Mouse (Mus musculus): Measurements from ENCODE around the gene Wdr92.
A peak's percentile ranks its signal among the peaks of the same experiment; 100 is the strongest.
"Not testable (repeated sequence)": the region's sequence is repeated elsewhere in the genome, so short reads cannot be mapped to it uniquely, and the experiment has no call there.

Gene Wdr92

GRCm38 (mm10) chr11:17211258-17212140 lies 29.6 kb downstream of the Wdr92 start, which contains the start of gene Pno1:
Gene Pno1, minus strand, starts transcription at chr11:17211568.
- peak; percentile 91 for DNase-seq (ENCODE audit: low spot score)

DNA sequence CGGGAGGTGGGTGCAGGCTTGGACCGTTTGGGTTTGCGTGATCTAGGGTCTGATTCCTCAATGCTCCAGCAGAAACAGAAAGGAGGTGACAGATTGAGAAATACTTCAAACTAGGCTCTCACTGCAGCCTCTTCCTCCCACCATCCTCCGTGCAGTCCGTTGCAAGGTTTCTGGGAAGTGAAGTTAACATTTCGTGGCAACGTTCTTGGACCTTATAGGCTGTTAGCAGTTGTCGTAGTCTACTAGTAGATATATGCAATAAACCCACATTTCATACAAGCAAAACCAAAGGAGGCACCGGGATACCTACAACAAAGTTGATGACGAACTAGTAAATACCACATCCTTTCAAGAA lies 30.2 kb downstream of the Wdr92 start:
- no peak for DNase-seq (ENCODE audit: low spot score)

DNA sequence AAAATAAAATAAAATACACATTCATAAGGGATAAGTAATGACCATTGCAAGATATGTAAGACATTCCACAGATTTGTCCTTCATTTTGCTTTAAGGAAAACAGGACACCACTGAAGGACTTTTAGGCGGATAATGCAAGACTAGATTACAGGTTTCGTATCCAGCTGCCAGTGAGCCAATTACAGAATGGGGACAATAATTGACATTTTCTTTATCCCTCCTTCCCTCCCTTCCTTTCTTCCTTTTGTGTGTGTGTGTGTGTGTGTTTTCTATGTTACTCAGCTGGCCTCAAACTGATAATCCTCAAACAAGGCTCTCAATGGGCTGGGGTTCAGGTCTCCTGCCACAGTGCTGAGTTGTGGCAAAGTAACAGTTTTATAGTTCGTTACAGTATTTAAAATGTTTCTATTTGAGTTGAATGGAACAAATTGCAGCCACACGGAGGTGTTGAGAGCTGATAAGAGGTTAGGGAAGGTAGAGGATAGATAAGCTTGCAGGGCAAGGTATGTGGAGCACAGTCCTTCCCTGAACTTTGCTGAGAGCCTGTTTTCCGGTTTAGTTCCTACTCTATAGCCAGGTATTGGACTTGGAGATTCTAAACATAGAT lies 31.1 kb downstream of the Wdr92 start:
- no peak for DNase-seq (ENCODE audit: low spot score)

GRCm38 (mm10) chr11:17215475-17215874 lies 33.6 kb downstream of the Wdr92 start:
- no peak for DNase-seq (ENCODE audit: low spot score)

DNA sequence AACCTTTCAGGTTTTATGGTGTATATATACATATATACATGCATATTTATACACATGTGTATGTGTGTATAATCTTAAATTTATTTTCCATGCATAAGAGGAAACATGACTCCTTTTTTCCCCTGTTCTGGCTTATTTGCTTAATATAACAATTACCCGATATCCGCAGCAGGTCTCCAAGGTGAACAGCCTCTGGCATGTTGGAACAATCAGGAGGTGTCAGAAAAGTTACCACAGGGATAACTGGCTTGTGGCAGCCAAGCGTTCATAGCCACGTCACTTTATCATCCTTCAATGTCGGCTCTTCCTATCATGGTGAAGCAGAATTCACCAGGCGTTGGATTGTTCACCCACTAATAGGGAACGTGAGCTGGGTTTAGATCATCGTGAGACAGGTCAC lies 39.2 kb downstream of the Wdr92 start:
- DNase-seq (ENCODE audit: low spot score) = no peak

GRCm38 (mm10) chr11:17232792-17233191 lies 50.9 kb downstream of the Wdr92 start:
- DNase-seq (ENCODE audit: low spot score) = no peak

- DNase-seq (ENCODE audit: low spot score) = no peak
These were observed 54.6 kb downstream of the Wdr92 start for GRCm38 (mm10) chr11:17236449-17237037.

GRCm38 (mm10) chr11:17238598-17238997 lies 56.7 kb downstream of the Wdr92 start:
- DNase-seq (ENCODE audit: low spot score) = not testable (repeated sequence)

DNA sequence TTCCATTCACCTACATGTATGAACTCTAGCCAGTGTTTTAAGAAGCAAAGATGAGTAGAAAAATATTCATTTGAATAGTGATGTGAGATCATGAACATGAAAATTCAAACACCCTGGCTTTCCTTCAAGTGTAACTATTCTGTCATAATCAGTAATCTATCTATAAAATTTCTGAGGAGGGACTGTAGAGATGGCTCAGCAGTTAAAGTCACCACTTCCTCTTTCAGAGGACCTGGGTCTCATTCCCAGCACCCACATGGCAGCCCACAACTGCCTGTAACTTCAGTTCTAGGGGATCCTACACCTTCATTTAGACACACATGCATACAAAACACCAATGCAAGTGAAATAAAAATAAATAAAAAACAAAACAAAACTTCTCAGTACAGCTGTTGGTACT lies 66.8 kb downstream of the Wdr92 start:
- no peak for DNase-seq (ENCODE audit: low spot score)

DNA sequence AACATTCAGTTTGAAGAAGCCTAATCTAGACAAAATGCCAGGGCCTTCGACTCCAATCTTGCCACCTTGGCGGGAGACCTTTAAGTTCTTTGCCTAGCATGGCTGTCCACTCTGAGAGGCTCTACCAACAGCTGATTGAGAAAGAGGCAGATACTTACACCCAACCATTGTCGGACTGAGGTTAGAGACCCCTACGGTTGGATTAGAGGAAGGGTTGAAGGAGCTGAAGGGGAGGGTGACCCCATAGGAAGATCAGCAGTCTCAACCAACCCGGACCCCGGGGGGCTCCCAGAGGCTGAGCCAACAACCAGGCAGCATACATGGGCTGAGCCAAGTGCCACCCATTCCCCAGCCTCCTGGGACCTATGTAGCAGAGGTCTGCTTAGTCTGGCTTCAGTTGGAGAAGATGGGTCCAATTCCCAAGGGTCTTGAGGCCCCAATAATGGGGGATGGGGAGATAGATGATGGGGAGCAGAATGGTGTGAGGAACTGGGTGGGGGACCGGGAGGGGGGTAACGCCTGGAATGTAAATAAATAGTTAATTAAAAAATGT lies 75.0 kb downstream of the Wdr92 start:
- no peak for DNase-seq (ENCODE audit: low spot score)

GRCm38 (mm10) chr11:17257443-17257842 lies 75.5 kb downstream of the Wdr92 start, which contains the start of gene C1d:
Gene C1d, plus strand, starts transcription at chr11:17257579.
- peak; percentile 94 for DNase-seq (ENCODE audit: low spot score)

GRCm38 (mm10) chr11:17257861-17258260 lies 76.0 kb downstream of the Wdr92 start:
- DNase-seq (ENCODE audit: low spot score) = no peak

DNA sequence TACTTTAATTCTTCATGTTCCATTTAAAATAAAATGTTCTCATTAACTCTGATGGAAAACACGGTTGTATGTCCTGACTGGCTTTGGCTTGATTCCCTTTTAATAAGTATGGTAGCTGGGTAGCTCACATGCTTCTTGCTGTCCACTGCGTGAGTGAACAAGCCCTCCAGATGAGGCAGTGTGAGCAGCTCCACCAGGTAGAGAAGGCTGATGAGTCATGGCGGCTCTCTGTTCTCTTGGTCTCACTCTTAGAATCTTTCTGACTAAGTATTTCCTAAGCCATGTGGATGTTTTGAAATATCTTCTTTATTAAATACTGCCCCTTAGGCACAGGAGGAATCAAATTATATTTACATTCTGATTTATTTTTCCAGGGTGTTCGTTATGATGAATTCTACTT lies 85.3 kb downstream of the Wdr92 start:
- DNase-seq (ENCODE audit: low spot score) = no peak

GRCm38 (mm10) chr11:17268801-17269200 lies 86.9 kb downstream of the Wdr92 start:
- no peak for DNase-seq (ENCODE audit: low spot score)

DNA sequence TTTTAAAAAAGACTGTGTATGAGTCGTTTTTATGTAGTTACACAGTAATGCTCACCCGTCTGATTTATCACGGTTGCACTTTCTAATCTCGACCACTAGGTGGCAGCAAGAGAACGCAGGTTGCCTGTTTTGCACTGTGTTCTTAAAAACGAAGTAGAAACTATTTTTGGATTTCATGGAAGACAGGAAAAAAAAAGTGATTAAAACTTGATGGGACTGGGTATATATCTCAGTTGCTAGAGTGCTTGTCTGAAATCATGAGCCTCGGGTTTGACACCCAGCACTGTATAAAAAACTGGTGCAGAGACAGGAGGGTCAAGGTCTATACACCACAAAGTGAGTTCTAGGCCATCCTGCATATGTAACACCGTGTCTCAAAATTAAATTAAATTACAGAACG lies 98.1 kb downstream of the Wdr92 start:
- DNase-seq (ENCODE audit: low spot score) = peak; percentile 24
